Mouse (Mus musculus) CH12.LX (cell line): Measurements from ENCODE around the gene Egfl7.

Experiments
- CHD2 ChIP-seq: IDR thresholded peaks from 2 replicates; pipeline ENCODE4 v1.6.1; 2011; ENCODE audit warnings: low read length, improper control_type of control experiment
- CTCF ChIP-seq, 2 experiments: IDR thresholded peaks in 1 of 2; conservative IDR thresholded peaks in 1 of 2; 2 replicates each; pipeline ENCODE4 v1.5.1; 2011 to 2012; ENCODE audit warnings: low read depth in 2 of 2, low read length in 2 of 2, improper control_type of control experiment in 1 of 2, inconsistent platforms in 1 of 2, mild to moderate bottlenecking in 1 of 2, moderate library complexity in 1 of 2
- MXI1 ChIP-seq: IDR thresholded peaks from 2 replicates; pipeline ENCODE4 v1.6.1; 2011; ENCODE audit warnings: mild to moderate bottlenecking, low read depth, low read length, improper control_type of control experiment
- MYC ChIP-seq: IDR thresholded peaks from 2 replicates; pipeline ENCODE4 v1.6.1; 2011; ENCODE audit warnings: low read depth, mild to moderate bottlenecking, improper control_type of control experiment, low read length
- SMC3 ChIP-seq: IDR thresholded peaks from 2 replicates; pipeline ENCODE4 v1.6.1; 2011; ENCODE audit warnings: low read depth, low read length, improper control_type of control experiment
- UBTF ChIP-seq: IDR thresholded peaks from 2 replicates; pipeline ENCODE4 v1.6.1; 2012; ENCODE audit warnings: low read depth, mild to moderate bottlenecking, inconsistent platforms, low read length, improper control_type of control experiment, moderate library complexity
- ZC3H11A ChIP-seq: IDR thresholded peaks from 2 replicates; pipeline ENCODE4 v1.6.1; 2012; ENCODE audit warnings: low read depth, mild to moderate bottlenecking, inconsistent platforms, low read length, improper control_type of control experiment
- ZKSCAN1 ChIP-seq: IDR thresholded peaks from 2 replicates; pipeline ENCODE4 v1.6.1; 2012; ENCODE audit warnings: low read depth, inconsistent platforms, low read length, improper control_type of control experiment, borderline replicate concordance

DNA sequence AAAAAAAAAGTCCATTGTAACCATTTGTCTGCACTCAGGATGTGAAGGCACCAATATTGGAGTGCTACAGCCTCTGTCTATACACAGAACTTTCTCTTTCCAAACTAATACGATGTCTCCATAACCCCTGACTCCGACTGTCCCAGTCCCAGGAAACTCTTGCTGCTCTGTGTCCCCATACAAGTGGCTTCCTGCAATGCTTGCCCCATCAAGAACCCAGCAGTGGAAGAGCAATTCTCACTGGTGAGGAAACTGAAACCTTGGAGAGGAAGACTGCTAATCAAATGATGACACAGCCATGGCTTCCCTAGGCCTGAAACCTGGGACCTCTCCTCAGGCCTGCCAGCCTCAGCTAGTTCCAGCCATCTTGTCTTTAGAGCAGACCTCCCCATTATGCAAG is 18.0 kb downstream of the Egfl7 start:
- no peak for TF ChIP-seq MYC
- no peak for TF ChIP-seq UBTF
- TF ChIP-seq MXI1, result no peak
- no peak for TF ChIP-seq SMC3
- no peak for TF ChIP-seq CTCF (conservative IDR thresholded peaks at IDR 0.05 in 1 of 2, IDR thresholded peaks at IDR 0.05 in 1 of 2; ENCODE audit: low read depth in 2 of 2, low read length in 2 of 2)
- no peak for TF ChIP-seq ZKSCAN1
- TF ChIP-seq ZC3H11A, result no peak
- TF ChIP-seq CHD2, result no peak
